Mouse (Mus musculus) left cerebral cortex, postnatal 14 days (tissue): ENCODE measurements around the gene Nupl1. TPM values are rescaled to one million over a fixed set of nuclear protein-coding genes. Genes with fewer than 3 reads are reported as not detected.

Experiments used
- DNase-seq, 2 experiments: peaks; one replicate each; pipeline ENCODE4 v3.0.0; 2021 to 2022; ENCODE audit warnings: low spot score in 2 of 2, mixed read lengths in 1 of 2
- intact Hi-C: fragments of 180-260 bp; cut with DNase I; formaldehyde crosslinking; loops from one replicate; pipeline ENCODE4 v1.15.1; 2025
- total RNA-seq, 2 experiments: library from RNA; stranded (reverse); gene quantifications; 2 replicates each; pipeline ENCODE4 v1.2.3; 2021

Nupl1 gene
- total RNA-seq, 2 experiments from 2014 or later = 0.20 TPM; not detected in 1

DNA sequence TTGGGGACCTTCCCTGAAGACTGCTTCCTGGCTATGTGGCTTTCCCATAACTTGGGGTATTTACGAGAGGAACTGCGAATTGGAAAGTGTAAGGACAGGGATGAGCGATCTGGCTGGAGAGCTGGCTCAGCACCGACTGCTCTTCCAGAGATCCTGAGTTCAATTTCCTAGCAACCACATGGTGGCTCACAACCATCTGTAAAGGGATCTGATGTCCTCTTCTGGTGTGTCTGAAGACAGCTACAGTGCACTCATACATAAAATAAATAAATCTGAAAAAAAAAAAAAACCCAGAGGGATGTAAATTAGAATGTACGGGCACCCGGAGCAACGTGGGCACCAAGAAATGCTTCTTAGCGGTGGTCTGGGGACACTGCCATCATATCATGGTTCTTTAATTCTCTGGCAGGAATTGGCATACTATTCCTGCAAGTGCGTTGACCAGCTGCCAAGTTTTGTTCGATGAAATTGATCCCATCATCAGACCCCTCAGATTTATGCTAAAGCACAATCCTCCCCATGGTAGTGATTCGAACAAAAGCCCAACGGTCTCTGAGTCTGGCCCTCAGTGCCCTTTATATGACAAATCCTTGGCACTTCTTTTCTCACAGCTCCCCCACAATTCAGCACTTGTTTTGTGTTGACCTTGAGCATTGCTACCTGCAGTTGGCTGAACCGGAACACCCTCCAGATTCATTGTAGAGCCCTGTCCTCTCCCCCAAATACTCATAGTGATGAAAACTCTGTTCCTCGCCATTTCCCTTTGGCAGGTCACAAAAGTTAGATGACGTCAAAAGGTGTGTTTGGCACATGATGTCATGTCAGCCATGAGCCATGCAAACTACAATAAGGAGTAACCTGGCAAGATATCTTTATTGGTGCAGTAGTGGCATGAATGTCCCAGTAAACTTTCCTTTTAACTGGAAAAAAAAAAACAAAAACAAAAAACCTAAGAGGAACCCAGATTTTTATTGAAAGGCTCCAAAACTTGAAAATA, 1.1 kb upstream of the Nupl1 start:
- intact Hi-C loops = loop anchor here (5.0 kb wide), 1 partner anchor 125 kb away; no protein-coding TSS in a partner anchor
- peak in 1 of 2 experiments; percentile 35 for DNase-seq

DNA sequence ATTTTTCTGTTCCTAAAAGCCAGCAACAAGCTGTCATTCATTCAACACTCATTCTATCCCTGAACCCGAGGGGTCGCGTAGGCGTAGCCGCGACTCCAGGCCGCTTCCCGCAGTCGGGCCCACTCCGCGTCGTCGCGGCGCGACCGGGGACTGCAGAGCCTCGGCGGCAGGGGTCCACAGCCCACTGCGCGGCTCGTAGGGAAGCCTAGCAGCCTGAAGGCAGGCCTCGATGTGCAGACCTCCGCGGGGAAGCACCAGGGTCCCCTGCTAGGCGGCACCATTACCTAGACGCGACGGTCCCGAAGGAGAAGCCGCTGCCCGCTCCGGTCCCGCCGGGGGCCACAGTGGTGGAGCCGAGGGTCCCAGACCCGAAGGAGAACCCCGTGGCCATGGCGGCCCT, 352 bp downstream of the Nupl1 start:
- peak; percentile 47 to 48 for DNase-seq
- intact Hi-C loops = loop anchor here (5.0 kb wide), 1 partner anchor 126 kb away; no protein-coding TSS in a partner anchor

DNA sequence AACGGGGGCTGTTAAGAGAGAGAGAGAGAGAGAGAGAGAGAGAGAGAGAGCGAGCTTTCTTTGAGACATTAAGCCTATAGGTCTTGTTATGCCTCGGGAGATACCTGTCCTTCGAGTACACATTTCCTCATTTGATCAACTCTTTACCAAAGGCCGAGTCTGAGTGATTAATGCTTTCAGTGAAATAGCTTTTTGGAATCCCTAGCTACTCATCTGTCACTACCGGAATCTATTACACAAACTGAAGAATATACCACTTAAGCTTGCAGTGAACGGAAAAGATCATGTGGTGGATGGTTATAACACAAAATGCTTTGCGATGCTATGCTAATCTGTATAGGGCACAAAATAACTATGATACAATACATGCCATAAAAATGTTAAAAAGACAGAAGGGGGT, 865 bp downstream of the Nupl1 start:
- intact Hi-C loops = loop anchor here (5.0 kb wide), 1 partner anchor 127 kb away; no protein-coding TSS in a partner anchor
- DNase-seq = no peak

DNA sequence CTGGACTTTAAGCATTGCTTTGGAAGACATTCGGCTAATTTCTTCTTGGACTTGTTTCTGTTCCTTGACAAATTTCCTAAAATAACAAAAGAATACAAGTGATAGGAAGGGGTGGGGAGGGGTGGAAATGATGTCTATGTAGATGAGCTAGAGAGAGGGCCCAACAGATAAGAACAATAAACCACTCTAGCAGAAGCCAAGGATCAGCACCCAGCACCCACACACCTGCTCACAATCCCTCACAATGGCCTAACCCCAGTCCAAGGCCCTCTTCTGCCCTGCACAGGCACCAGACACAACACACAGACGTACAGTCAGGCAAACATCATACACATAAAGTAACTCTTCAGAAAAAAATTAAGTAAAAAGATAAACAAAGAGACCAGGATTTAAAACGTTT, 12.7 kb downstream of the Nupl1 start:
- no peak for DNase-seq
- intact Hi-C loops = no loop called here

DNA sequence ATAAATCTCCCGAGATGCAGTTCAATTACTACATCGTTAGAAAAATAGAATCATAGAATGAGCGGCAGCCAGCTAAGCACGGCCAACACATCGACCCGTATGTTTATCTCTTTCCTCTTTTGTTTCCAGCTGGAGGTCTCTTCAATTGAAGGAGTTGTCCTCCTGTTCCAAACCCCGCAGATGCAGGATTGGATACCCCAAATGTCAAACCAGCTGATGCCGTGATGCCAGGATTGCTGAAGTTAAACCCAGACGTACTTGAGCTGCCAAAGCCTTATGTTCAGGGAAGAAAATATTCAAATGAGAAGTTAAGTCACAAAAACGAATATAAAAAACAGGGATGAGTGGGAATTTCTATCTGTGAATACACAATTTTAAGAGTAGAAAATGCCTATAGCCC, 31.3 kb downstream of the Nupl1 start:
- DNase-seq = peak in 1 of 2 experiments; percentile 16
- intact Hi-C loops = no loop called here

DNA sequence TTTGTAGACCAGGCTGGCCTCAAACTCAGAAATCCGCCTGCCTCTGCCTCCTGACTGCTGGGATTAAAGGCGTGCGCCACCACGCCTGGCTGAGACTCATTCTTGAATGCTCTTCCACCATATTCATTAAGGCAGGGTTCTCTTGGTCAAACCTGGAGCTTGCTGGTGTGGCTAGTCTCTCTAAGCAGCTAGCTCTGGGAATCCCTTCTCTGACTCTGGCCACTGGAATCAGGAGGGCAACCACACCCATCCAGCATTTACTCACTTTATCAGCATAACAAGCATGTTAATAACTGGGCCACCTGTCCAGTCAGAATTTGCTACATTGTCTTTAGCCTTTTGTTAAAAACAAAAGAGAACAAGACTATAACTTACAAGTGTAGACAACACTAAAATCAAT, 33.6 kb downstream of the Nupl1 start:
- no peak for DNase-seq
- intact Hi-C loops = no loop called here

DNA sequence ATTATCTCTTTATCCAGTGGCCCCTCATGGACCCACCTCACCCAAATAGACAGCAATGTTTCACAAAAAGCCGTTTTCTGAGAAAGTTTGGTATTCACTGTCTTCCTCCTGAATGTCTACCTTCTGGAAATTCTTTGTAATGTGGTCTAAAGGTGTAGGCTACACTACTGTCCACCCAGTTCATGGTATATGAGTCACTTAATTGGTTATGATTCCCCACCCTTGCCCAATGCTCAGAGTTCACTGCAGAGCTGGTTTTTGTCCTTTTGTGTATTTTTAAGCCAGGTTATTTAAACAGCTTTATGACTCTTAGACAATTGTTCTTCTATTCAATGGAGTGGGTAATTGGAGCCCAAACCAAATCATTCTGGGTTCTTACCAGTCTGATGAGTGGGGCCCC, 35.1 kb downstream of the Nupl1 start:
- intact Hi-C loops = no loop called here
- DNase-seq = no peak

DNA sequence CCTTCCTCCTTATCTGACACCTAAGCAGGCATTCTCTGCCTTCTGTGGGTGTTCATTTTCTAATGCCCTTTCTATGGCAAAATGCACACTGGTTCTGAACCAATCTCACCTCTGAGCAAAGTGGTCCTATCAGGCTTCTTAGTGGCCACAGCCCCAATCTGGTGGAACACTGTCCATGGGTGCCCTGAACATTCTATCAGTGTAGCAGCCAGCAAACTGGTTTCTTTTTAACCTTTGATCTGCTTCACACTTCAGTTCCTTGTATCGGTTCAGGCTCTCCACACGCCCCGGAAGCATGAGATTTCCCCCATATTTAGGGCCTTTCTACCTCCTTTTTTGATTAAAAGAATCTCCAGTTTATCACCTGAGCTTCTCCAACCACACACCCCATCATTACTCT, 36.2 kb downstream of the Nupl1 start:
- intact Hi-C loops = no loop called here
- no peak for DNase-seq

DNA sequence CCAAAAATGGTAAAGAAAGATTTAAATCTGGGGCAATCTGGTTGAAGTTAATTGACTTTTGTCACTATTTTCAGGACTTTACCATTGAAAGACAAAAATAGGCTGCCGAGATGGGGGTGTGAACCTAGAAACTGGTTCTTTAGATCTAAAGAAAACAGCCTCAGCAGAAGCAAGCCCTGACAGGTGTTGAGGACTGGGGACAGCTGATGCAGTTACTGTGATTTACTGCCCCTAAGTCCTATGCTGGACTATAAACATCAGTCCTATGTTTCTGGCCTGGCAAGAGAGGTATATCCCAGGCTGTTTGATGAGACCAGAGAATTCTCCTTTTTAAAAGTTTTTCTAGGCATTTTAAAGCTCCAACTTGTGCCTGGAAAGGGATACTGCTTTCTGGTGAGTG, 37.2 kb downstream of the Nupl1 start:
- intact Hi-C loops = no loop called here

DNA sequence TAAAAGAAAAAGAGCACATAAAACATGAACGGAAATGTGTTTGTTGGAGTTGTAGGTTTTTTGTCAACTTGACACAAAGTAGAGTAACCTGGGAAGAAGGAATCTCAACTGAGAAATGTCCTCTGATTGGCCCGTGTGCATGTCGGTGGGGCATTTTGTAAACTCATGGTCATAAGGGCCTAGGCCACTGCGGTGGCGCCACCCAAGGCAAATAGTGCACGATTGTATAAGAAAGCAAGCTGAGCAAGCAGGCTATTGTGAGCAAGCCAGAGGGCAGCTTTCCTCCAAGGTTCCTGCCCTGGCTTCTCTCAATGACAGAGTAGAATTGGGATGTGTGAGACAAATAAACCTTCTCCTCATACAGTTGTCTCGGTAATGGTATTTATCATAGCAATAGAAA, 42.1 kb downstream of the Nupl1 start:
- intact Hi-C loops = no loop called here
- DNase-seq = no peak

More for the DNA sequence above, 37.2 kb downstream of the Nupl1 start:
- DNase-seq = no peak

DNA sequence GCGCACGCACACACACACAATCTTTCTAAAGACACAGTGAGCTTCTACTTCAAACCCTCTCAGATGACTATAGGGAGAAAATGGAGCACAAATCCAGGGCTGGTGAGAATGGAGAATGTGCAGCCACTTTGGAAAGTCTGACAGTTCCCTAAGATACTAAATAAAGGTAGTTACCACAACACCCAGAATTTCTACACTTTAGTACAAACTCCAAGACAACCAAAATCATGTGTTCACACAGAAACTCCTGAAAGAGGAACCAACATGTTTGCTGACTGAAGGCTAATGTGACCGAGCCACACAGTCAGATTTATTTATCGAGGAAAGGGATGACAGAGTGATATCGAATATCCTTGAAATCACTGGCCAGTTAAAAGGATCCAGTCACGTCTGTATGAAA, 46.2 kb downstream of the Nupl1 start:
- intact Hi-C loops = no loop called here
- no peak for DNase-seq

DNA sequence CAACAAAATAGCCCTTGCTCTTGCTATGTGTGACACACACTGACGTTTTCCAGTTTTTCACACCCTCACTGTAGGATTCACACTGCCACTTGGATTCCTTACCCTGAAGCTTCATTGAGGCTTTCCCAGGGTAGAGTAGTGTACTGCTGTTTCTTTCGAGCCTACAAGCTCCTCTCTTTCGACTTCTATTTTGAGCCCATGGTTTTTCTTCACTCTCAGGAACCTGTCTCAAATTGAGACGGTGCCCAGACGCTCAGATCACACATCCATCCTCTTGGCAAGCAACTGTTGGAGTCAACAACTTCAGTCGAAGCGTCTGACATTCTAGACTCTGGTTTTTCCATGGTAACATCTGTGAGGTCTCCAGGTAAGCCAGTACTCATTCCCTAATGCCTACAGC, 54.3 kb downstream of the Nupl1 start, which contains the start of gene Atp8a2:
Atp8a2 (minus strand) TSS at position 296 of the 400 bp plus-strand sequence.
- intact Hi-C loops = no loop called here
- DNase-seq = peak; percentile 27 to 75

DNA sequence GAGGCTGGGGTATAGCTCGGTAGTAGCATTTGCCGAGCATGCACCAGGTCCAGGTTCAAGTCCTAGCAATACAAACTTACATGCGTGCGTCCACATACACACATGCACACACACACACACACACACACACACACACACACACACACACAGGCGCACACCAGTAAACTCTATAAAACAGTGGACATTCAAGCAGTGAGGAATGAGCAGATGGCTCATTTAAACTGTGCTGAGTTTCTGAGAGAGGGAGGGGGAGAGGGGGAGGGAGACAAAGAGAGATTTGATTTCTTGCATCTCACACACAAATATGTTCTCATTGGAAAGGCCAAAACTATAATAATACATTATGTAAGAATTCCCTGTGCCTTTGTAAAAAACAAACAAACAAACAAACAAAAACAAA, 55.2 kb downstream of the Nupl1 start:
- intact Hi-C loops = no loop called here
- peak in 1 of 2 experiments; percentile 25 for DNase-seq

DNA sequence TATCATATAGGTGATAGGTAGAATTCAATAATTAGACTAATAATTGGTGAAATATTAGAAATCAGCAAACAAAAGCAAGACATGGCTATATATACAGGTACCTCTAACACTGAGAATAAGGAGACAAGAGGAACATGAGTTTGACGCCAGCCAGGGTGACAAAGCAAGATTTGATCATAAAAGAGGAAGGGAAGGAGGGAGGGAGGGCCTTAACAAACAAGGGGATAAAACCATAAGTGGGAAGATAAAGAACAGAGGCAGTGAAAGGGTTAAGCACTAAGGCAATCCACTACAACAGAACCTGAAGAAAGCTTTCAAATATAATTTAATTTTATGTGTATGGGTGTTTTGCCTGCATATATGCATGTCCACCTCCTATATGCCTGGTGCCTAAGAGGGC, 56.6 kb downstream of the Nupl1 start:
- DNase-seq = no peak
- intact Hi-C loops = no loop called here

DNA sequence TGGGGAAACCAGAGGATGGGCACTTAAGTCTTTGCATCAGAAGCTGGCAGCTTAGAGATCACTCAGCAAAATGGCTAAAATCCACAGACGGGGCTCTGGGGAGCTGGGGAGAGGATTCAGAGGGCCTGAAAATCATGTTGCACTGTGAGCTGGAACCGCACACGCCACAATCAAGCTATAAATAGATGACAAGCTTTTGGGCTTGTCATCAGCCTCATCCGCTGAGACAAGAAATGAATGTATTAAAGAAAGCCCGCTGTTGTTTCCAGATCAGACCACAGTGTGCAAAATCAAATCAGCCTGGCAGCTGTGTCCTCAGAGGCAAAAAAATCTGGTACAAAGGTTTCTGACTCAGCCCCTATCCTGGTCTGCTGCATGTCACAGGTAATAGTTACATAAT, 61.5 kb downstream of the Nupl1 start:
- intact Hi-C loops = no loop called here
- DNase-seq = peak in 1 of 2 experiments; percentile 9

DNA sequence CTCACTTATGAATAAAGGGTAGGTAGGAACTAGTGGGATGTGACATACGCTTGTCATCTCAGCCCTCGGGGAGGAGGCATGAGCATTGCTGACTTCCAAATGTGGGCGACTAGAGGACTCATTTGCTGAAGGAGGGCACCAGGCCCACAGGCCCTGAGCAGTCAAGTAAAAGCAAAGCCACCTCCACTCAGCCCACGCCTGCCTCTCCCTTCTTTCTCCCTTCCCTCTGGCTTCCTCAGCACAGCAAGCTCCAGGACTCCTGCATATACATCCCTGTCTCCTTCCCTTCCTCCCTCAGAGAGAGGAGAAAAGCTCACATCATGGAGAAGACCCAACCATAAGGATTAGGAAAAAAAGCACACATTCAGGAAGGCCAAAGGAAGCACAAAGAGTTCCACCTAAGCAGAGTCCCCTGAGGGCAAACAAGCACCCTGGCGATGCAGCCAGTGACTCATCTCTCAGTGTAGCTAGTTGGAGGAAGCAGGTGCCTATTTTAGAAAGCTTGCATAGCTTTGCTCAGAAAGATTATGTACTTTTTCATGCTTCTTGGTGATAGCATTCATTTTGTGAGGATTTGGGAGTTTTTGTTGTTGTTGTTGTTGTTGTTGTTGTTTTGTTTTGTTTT, 62.9 kb downstream of the Nupl1 start:
- DNase-seq = peak; percentile 26 to 28
- intact Hi-C loops = no loop called here

DNA sequence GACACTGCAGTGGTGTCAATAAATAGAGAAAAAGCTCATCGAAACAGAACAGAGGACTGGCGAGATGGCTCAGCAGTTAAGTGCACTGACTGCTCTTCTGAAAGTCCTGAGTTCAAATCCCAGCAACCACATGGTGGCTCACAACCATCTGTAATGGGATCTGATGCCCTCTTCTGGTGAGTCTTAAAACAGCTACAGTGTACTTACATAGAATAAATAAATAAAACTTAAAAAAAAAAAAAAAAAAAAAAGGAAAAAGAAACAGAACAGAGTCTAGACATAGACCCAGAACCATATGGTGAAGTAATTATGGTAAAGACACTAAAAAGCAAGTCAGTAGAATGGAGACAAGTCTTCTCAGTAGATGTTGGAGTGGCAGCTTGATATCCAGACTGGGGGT, 69.9 kb downstream of the Nupl1 start:
- intact Hi-C loops = loop anchor here (5.0 kb wide), 1 partner anchor 154 kb away; no protein-coding TSS in a partner anchor
- DNase-seq = peak in 1 of 2 experiments; percentile 22

DNA sequence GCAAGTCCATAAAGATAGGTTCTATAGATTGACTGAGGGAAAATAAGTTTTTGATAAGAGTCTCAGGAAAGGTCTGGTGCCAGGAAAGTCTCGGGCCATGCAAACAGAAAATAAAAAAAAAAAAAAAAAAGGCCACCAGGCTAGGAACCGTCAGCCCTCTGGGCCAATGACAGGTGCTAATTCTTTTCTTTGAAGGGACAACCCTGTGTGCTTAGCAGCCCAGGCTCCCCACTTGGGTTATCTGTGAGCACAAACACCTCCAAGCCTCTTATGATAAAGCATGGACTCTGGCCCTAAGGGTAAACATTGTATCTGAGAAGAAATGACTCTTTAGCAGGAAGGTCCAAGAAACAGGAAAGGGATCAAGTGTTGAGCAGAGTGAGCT, 72.7 kb downstream of the Nupl1 start:
- intact Hi-C loops = no loop called here

DNA sequence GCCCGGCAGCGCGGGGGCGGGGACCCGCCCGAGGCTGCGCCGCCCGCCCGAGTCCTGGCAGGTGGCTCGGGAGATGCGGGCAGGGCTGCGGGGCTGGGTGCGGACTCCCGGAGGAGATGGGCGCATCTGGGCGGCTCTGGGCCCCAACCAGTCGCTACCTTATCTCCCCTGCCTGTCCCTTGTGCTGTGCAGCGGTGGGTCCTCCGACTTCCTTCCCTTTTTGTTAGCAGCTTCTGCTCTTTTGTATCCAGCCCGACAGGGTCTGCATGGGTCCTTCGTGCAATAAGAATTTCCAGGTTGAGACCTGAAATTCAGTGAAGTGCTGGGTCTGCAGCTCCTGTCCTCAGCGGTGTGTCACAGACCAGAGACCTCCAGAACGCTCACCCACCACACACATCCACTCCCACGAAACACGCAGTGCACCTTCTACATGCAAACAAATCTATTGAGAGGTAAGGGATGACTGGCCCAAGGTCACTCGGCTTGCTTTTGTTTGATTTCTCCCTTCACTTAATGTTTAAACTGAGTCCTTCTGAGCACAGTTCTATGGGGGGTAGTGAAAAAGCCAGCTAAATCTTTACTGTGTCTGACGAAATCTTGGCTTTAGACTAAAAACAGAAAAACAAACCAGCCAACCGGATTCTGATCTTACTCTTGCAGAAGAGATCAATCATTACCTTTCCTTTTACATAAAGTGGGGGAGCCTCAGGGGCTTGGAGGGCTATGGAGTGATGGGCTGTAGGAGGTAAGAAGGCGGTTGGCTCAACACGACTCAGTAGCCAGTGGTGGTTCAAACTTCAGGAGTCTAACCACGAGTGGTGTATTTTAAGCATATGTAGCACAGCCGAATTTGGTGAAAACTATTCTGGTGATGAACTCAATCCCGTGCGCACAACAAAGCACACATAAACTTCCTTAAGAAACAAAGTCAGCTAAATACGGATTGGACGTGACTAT, 73.3 kb downstream of the Nupl1 start:
- DNase-seq = peak in 1 of 2 experiments; percentile 37
- intact Hi-C loops = no loop called here

More for the DNA sequence above, 72.7 kb downstream of the Nupl1 start:
- DNase-seq = no peak
